Mouse (Mus musculus): Measurements from ENCODE around the gene Tbc1d15. TPM values are rescaled to one million over a fixed set of nuclear protein-coding genes. Genes with fewer than 3 reads are reported as not detected.

The Tbc1d15 gene
- polyA plus RNA-seq, 1 experiment: 41.5 TPM

- Histone ChIP-seq H3K27me3 (ENCODE audit: control insufficient read depth, insufficient read depth, low read length) (no peaks in the 10 kb centered on the region), H3K27ac (ENCODE audit: control insufficient read depth, insufficient read depth, low read depth, low read length) (no peak overlapping the region), H3K4me1 (ENCODE audit: control insufficient read depth, insufficient read depth, low read length) (no peaks in the 10 kb centered on the region), H3K36me3 (ENCODE audit: control insufficient read depth, insufficient read depth, low read length) (peaks cover 2% of the 10 kb centered on the region; the same call in 1 of the 2 replicates), H3K4me3 (ENCODE audit: control insufficient read depth, low read depth, low read length) (no peak overlapping the region)
- TF ChIP-seq CTCF (IDR thresholded peaks at IDR 0.05; ENCODE audit: control insufficient read depth, insufficient read depth, insufficient replicate concordance, low read depth, low read length) (no peak), POLR2A (IDR thresholded peaks at IDR 0.05; ENCODE audit: control insufficient read depth, low read depth, low read length) (no peak)
Measured at GRCm38 (mm10) chr10:115290671-115291070, 39.4 kb upstream of the Tbc1d15 start.

GRCm38 (mm10) chr10:115288856-115289255, 37.6 kb upstream of the Tbc1d15 start:
- Histone ChIP-seq H3K36me3 (ENCODE audit: control insufficient read depth, insufficient read depth, low read length) (peaks cover under 1% of the 10 kb centered on the region; the same call in 1 of the 2 replicates), H3K27ac (ENCODE audit: control insufficient read depth, insufficient read depth, low read depth, low read length) (no peak overlapping the region), H3K4me1 (ENCODE audit: control insufficient read depth, insufficient read depth, low read length) (peaks cover 6% of the 10 kb centered on the region), H3K27me3 (ENCODE audit: control insufficient read depth, insufficient read depth, low read length) (no peaks in the 10 kb centered on the region), H3K4me3 (ENCODE audit: control insufficient read depth, low read depth, low read length) (no peak overlapping the region)
- TF ChIP-seq POLR2A (IDR thresholded peaks at IDR 0.05; ENCODE audit: control insufficient read depth, low read depth, low read length) (no peak), CTCF (IDR thresholded peaks at IDR 0.05; ENCODE audit: control insufficient read depth, insufficient read depth, insufficient replicate concordance, low read depth, low read length) (no peak)

- TF ChIP-seq POLR2A (IDR thresholded peaks at IDR 0.05; ENCODE audit: control insufficient read depth, low read depth, low read length): no peak
- TF ChIP-seq CTCF (IDR thresholded peaks at IDR 0.05; ENCODE audit: control insufficient read depth, insufficient read depth, insufficient replicate concordance, low read depth, low read length): no peak
- peaks cover 6% of the 10 kb centered on the region for H3K4me1 ChIP-seq (ENCODE audit: control insufficient read depth, insufficient read depth, low read length)
- H3K36me3 ChIP-seq (ENCODE audit: control insufficient read depth, insufficient read depth, low read length): no peaks in the 10 kb centered on the region
- no peaks in the 10 kb centered on the region for H3K27me3 ChIP-seq (ENCODE audit: control insufficient read depth, insufficient read depth, low read length)
- no peak overlapping the region for H3K27ac ChIP-seq (ENCODE audit: control insufficient read depth, insufficient read depth, low read depth, low read length)
- peak overlapping the region; percentile 9; the same call in 1 of the 2 replicates for H3K4me3 ChIP-seq (ENCODE audit: control insufficient read depth, low read depth, low read length)
Measured at GRCm38 (mm10) chr10:115284170-115284569, 32.9 kb upstream of the Tbc1d15 start.

GRCm38 (mm10) chr10:115281381-115281780, 30.1 kb upstream of the Tbc1d15 start:
- Histone ChIP-seq H3K4me1 (ENCODE audit: control insufficient read depth, insufficient read depth, low read length) (peaks cover 6% of the 10 kb centered on the region), H3K27me3 (ENCODE audit: control insufficient read depth, insufficient read depth, low read length) (no peaks in the 10 kb centered on the region), H3K36me3 (ENCODE audit: control insufficient read depth, insufficient read depth, low read length) (no peaks in the 10 kb centered on the region), H3K4me3 (ENCODE audit: control insufficient read depth, low read depth, low read length) (no peak overlapping the region), H3K27ac (ENCODE audit: control insufficient read depth, insufficient read depth, low read depth, low read length) (no peak overlapping the region)
- TF ChIP-seq POLR2A (IDR thresholded peaks at IDR 0.05; ENCODE audit: control insufficient read depth, low read depth, low read length) (no peak), CTCF (IDR thresholded peaks at IDR 0.05; ENCODE audit: control insufficient read depth, insufficient read depth, insufficient replicate concordance, low read depth, low read length) (no peak)

- Histone ChIP-seq H3K27me3 (ENCODE audit: control insufficient read depth, insufficient read depth, low read length) (no peaks in the 10 kb centered on the region), H3K4me3 (ENCODE audit: control insufficient read depth, low read depth, low read length) (no peak overlapping the region), H3K4me1 (ENCODE audit: control insufficient read depth, insufficient read depth, low read length) (no peaks in the 10 kb centered on the region), H3K27ac (ENCODE audit: control insufficient read depth, insufficient read depth, low read depth, low read length) (no peak overlapping the region), H3K36me3 (ENCODE audit: control insufficient read depth, insufficient read depth, low read length) (no peaks in the 10 kb centered on the region)
- TF ChIP-seq POLR2A (IDR thresholded peaks at IDR 0.05; ENCODE audit: control insufficient read depth, low read depth, low read length): no peak
- TF ChIP-seq CTCF (IDR thresholded peaks at IDR 0.05; ENCODE audit: control insufficient read depth, insufficient read depth, insufficient replicate concordance, low read depth, low read length): no peak
Measured at GRCm38 (mm10) chr10:115271649-115272048, 20.4 kb upstream of the Tbc1d15 start.

GRCm38 (mm10) chr10:115270612-115271390, 19.5 kb upstream of the Tbc1d15 start:
- TF ChIP-seq POLR2A (IDR thresholded peaks at IDR 0.05; ENCODE audit: control insufficient read depth, low read depth, low read length) (no peak), CTCF (IDR thresholded peaks at IDR 0.05; ENCODE audit: control insufficient read depth, insufficient read depth, insufficient replicate concordance, low read depth, low read length) (no peak)
- no peaks in the 10 kb centered on the region for H3K27me3 ChIP-seq (ENCODE audit: control insufficient read depth, insufficient read depth, low read length)
- no peaks in the 10 kb centered on the region; the same call in 1 of the 2 replicates for H3K4me1 ChIP-seq (ENCODE audit: control insufficient read depth, insufficient read depth, low read length)
- H3K36me3 ChIP-seq (ENCODE audit: control insufficient read depth, insufficient read depth, low read length): no peaks in the 10 kb centered on the region
- no peak overlapping the region for H3K27ac ChIP-seq (ENCODE audit: control insufficient read depth, insufficient read depth, low read depth, low read length)
- H3K4me3 ChIP-seq (ENCODE audit: control insufficient read depth, low read depth, low read length): no peak overlapping the region

GRCm38 (mm10) chr10:115262926-115263562, 11.8 kb upstream of the Tbc1d15 start:
- no peaks in the 10 kb centered on the region; the same call in 1 of the 2 replicates for H3K4me1 ChIP-seq (ENCODE audit: control insufficient read depth, insufficient read depth, low read length)
- no peaks in the 10 kb centered on the region for H3K27me3 ChIP-seq (ENCODE audit: control insufficient read depth, insufficient read depth, low read length)
- no peak overlapping the region for H3K27ac ChIP-seq (ENCODE audit: control insufficient read depth, insufficient read depth, low read depth, low read length)
- H3K36me3 ChIP-seq (ENCODE audit: control insufficient read depth, insufficient read depth, low read length): no peaks in the 10 kb centered on the region
- H3K4me3 ChIP-seq (ENCODE audit: control insufficient read depth, low read depth, low read length): no peak overlapping the region
- TF ChIP-seq CTCF (IDR thresholded peaks at IDR 0.05; ENCODE audit: control insufficient read depth, insufficient read depth, insufficient replicate concordance, low read depth, low read length) (no peak), POLR2A (IDR thresholded peaks at IDR 0.05; ENCODE audit: control insufficient read depth, low read depth, low read length) (no peak)
